Mouse (Mus musculus) left cerebral cortex, adult 2 months (tissue): Measurements from ENCODE around the gene Hbq1b. TPM values are rescaled to one million over a fixed set of nuclear protein-coding genes. Genes with fewer than 3 reads are reported as not detected.
"Not testable (repeated sequence)": the region's sequence is repeated elsewhere in the genome, so short reads cannot be mapped to it uniquely, and the experiment has no call there.

Experiments
- DNase-seq, 2 experiments: peaks; one replicate each; pipeline ENCODE4 v3.0.0; 2021 to 2022; ENCODE audit warnings: low spot score in 2 of 2, mixed read lengths in 1 of 2; ENCODE audit errors: extremely low spot score in 1 of 2
- H3K27ac ChIP-seq: fragments of 200-600 bp; 2 replicates; pipeline ENCODE4 v1.8.1; 2022
- H3K4me3 ChIP-seq: fragments of 200-600 bp; 2 replicates; pipeline ENCODE4 v1.8.1; 2022
- CTCF ChIP-seq: fragments of 200-600 bp; IDR thresholded peaks from 2 replicates; pipeline ENCODE4 v1.8.1; 2022; ENCODE audit warnings: antibody characterized with exemption, mild to moderate bottlenecking, moderate library complexity
- intact Hi-C: fragments of 180-260 bp; cut with DNase I; formaldehyde crosslinking; loops from one replicate; pipeline ENCODE4 v1.15.1; 2025
- total RNA-seq, 2 experiments: library from RNA; stranded (reverse); gene quantifications; 2 replicates each; pipeline ENCODE4 v1.2.3; 2021

Hbq1b gene
- total RNA-seq, 2 experiments from 2014 or later = not detected

- H3K4me3 ChIP-seq = no peak overlapping the region
- no peak for TF ChIP-seq CTCF
- intact Hi-C loops = no loop called here
- no peak overlapping the region for H3K27ac ChIP-seq
- no peak for DNase-seq
Observed at GRCm38 (mm10) chr11:32271178-32271577, 15.6 kb upstream of the Hbq1b start.

- TF ChIP-seq CTCF = no peak
- no peak within 1 kb of the TSS for H3K4me3 ChIP-seq
- intact Hi-C loops = loop anchor here (5.0 kb wide), 1 partner anchor 79 kb away; no protein-coding TSS in a partner anchor
Observed at GRCm38 (mm10) chr11:32276347-32276746, 10.4 kb upstream of the Hbq1b start, which contains the start of gene Hba-x. Hba-x (plus strand) TSS chr11:32276400.

GRCm38 (mm10) chr11:32277736-32278457, 8.9 kb upstream of the Hbq1b start:
- DNase-seq = no peak
- no peak overlapping the region for H3K4me3 ChIP-seq
- TF ChIP-seq CTCF = no peak
- intact Hi-C loops = loop anchor here (5.0 kb wide), 1 partner anchor 81 kb away; no protein-coding TSS in a partner anchor
- H3K27ac ChIP-seq = no peak overlapping the region

More at GRCm38 (mm10) chr11:32276347-32276746, 10.4 kb upstream of the Hbq1b start, which contains the start of gene Hba-x:
- H3K27ac ChIP-seq = no peak within 1 kb of the TSS
- DNase-seq = no peak

GRCm38 (mm10) chr11:32278458-32278957, 8.3 kb upstream of the Hbq1b start:
- intact Hi-C loops = loop anchor here (5.0 kb wide), 1 partner anchor 81 kb away; no protein-coding TSS in a partner anchor
- Histone ChIP-seq H3K4me3 (no peak overlapping the region), H3K27ac (no peak overlapping the region)
- no peak for DNase-seq
- TF ChIP-seq CTCF = no peak

GRCm38 (mm10) chr11:32280646-32281045, 6.1 kb upstream of the Hbq1b start:
- no peak for TF ChIP-seq CTCF
- no peak for DNase-seq
- Histone ChIP-seq H3K27ac (no peak overlapping the region), H3K4me3 (no peak overlapping the region)
- intact Hi-C loops = no loop called here

GRCm38 (mm10) chr11:32281416-32282144, 5.2 kb upstream of the Hbq1b start:
- H3K27ac ChIP-seq = no peak overlapping the region
- TF ChIP-seq CTCF = no peak
- H3K4me3 ChIP-seq = no peak overlapping the region
- intact Hi-C loops = no loop called here
- DNase-seq = no peak

- H3K4me3 ChIP-seq, intact Hi-C loops, H3K27ac ChIP-seq, DNase-seq: not testable (repeated sequence)
Observed at GRCm38 (mm10) chr11:32283091-32283777, 3.5 kb upstream of the Hbq1b start, which contains the start of gene Hba-a1. Hba-a1 (plus strand) TSS chr11:32283511.

GRCm38 (mm10) chr11:32284582-32284981, 2.2 kb upstream of the Hbq1b start:
- DNase-seq, H3K4me3 ChIP-seq, intact Hi-C loops, H3K27ac ChIP-seq: not testable (repeated sequence)

- intact Hi-C loops = no loop called here
- Histone ChIP-seq H3K27ac (no peak overlapping the region), H3K4me3 (no peak overlapping the region)
- no peak for DNase-seq
- TF ChIP-seq CTCF = no peak
Observed at GRCm38 (mm10) chr11:32285031-32285775, 1.6 kb upstream of the Hbq1b start.

GRCm38 (mm10) chr11:32285887-32286286, 878 bp upstream of the Hbq1b start:
- H3K27ac ChIP-seq, DNase-seq, intact Hi-C loops, H3K4me3 ChIP-seq: not testable (repeated sequence)
- peak; percentile 25 for TF ChIP-seq CTCF

- TF ChIP-seq CTCF = no peak
- DNase-seq = no peak
- Histone ChIP-seq H3K27ac (no peak overlapping the region), H3K4me3 (no peak overlapping the region; the same call in 1 of the 2 replicates)
- intact Hi-C loops = no loop called here
Observed at GRCm38 (mm10) chr11:32287493-32287825, 694 bp downstream of the Hbq1b start.

GRCm38 (mm10) chr11:32292819-32293218, 6.1 kb downstream of the Hbq1b start:
- H3K27ac ChIP-seq, DNase-seq, intact Hi-C loops, H3K4me3 ChIP-seq: not testable (repeated sequence)

GRCm38 (mm10) chr11:32293479-32293878, 6.7 kb downstream of the Hbq1b start:
- H3K4me3 ChIP-seq, DNase-seq, intact Hi-C loops, H3K27ac ChIP-seq: not testable (repeated sequence)

- intact Hi-C loops, H3K27ac ChIP-seq, DNase-seq: not testable (repeated sequence)
Observed at GRCm38 (mm10) chr11:32296203-32296602, 9.4 kb downstream of the Hbq1b start, which contains the start of gene Hba-a2. Hba-a2 (plus strand) TSS chr11:32296489.

GRCm38 (mm10) chr11:32297417-32297816, 10.7 kb downstream of the Hbq1b start:
- intact Hi-C loops, H3K27ac ChIP-seq, DNase-seq, H3K4me3 ChIP-seq: not testable (repeated sequence)

More at GRCm38 (mm10) chr11:32296203-32296602, 9.4 kb downstream of the Hbq1b start, which contains the start of gene Hba-a2:
- not testable (repeated sequence) for H3K4me3 ChIP-seq
